Mouse (Mus musculus) cerebellum, adult 9-11 months (tissue): ENCODE data around the gene Nxn.
A peak's percentile ranks its signal among the peaks of the same experiment; 100 is the strongest.

Experiments
- DNase-seq: peaks from one replicate; pipeline ENCODE4 v3.0.0; 2022

Nxn gene

DNA sequence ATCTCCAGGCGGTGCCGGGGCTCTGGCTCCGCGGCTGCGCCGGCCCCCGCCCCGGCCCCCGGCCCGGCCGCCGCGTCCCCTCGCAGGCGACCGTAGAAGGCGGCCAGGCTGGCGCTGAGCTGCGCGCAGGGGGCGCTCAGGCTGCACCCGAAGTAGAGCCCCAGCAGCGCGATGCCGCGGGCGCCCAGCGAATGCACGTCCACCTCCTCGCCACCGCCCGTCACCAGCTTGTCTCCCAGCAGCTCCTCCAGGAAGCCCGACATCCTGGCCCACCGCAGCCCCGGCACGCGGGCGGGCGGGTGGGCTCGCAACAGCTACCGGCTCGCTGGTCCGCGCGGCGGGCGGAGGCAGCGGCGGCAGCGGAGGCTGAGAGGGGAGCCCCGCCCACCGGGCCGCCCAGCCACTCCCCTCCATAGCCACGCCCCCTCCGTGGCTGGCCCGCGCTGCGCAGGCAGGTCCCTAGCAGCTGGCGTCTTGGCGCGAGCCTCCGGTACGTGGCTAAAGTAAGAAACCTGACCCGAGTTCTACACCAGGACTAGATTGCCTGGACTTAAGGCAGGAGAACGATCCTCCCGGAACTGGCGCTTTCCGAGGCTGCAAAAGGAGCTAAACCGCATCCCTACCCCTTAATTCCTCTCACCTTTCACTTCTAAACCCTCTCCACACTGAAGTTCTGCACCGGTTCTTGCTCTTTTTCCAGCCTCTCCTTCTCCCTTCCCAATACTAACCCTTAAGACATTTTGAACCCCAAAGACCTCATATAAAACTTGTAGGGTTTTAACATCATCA lies at the start of gene Nxn:
Gene Nxn (minus strand): TSS at position 343 of the 789 bp plus-strand sequence.
- peak; percentile 93 for DNase-seq

DNA sequence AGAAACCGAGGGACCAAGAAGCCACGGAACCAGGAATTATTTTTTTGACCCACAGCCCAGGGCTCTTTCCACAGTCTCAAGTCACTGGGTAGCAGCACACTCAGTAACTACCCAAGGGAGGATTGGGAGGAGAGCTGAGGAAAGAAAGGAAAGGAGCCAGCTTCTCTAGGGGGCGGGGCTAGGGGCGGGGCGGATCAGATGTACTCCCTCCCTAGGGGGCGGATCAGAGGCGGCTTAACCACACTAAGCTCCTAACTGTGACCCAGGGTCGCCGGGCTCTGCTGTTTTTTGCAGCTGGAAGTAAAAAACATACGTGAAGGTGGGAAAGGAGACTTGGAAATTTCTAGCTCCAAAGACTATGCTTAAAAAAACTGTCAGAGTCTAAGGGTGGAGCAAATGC lies 47.3 kb upstream of the Nxn start:
- no peak for DNase-seq

DNA sequence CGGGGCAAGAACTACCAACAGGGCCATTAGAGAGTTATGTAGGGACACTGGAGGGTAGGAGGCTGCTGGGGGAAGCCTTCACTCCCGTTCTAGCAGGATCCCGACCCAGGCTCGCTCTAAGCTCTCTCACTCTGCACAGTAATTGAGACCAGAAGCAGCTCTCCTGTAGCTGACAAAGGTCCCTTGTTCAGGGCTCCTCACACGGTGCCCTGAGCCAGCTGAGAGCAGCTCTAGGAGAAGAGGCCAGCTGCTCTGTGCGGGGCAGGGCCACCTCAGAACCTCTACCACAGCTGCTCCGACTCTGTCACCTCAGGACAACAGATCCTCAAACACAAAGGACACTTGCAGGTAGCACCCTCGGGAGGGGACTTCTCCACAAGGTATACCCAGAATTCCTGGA lies 46.5 kb upstream of the Nxn start:
- no peak for DNase-seq

DNA sequence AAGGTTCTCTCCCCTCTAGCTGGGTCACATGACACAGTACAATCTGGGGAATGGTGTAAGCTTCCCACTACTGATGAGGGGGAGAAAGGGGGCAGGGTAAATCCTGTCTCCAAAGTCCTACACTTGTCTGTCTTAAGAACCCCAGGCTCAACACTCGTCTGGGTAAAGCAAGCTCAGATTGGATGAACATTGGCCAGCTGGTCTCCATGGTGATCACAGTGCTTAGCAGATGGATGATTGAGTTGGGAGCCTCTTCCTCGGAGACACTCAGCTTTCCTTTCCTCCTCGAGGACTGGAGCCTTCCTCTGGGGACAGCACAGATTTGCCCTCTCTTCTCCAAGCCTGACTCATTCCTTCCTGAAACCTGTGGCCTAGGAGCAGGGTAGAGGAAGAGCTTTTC lies 40.7 kb upstream of the Nxn start:
- DNase-seq, result no peak

DNA sequence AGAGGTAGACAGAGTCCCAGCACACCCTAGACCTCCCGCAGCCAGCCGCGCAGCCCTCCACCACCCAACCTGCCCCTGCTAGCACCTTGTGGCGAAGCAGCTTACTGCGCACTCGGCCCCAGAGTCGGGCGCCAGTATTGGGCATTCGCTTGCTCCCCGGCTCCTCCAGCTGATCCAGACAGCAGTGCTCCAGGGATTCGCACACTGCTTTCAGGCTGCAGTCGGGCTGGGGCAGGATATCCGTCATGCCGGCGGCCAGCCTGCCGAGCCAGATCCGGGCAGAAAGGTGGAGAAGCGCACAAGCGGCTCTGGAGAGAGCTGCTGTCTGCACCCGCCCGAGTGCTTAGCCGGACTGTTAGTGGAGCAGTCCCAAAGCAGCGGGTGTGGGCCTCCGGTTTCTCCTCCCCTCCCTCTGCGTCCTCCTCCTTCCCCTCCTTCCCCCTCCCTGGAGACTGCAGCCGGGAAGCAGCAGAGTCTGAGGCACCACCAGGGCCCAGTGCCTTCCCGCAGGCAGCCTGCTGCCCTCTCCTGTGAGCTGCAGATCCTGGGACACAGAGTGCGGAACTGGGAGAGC lies 38.0 kb upstream of the Nxn start:
- DNase-seq, result peak; percentile 52

DNA sequence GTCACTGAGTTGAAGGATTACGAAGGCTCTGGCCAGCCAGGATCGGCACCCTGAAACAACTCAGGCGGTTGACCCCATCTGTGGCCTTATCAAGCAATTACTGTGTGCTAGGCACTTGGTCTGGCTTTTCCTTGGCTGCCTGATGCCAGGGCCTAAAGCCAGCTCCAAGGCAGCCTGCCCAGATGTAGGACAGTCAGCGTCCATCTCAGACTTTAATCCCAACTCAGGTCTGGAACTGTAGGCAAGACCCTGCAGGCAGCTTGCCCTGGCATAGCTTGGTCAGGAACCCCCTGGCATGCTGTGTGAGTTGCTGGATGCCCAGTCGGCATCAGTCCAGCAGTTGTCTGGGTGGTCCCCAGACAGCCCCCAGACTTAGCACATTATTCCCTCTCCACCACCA lies 37.1 kb upstream of the Nxn start:
- no peak for DNase-seq

DNA sequence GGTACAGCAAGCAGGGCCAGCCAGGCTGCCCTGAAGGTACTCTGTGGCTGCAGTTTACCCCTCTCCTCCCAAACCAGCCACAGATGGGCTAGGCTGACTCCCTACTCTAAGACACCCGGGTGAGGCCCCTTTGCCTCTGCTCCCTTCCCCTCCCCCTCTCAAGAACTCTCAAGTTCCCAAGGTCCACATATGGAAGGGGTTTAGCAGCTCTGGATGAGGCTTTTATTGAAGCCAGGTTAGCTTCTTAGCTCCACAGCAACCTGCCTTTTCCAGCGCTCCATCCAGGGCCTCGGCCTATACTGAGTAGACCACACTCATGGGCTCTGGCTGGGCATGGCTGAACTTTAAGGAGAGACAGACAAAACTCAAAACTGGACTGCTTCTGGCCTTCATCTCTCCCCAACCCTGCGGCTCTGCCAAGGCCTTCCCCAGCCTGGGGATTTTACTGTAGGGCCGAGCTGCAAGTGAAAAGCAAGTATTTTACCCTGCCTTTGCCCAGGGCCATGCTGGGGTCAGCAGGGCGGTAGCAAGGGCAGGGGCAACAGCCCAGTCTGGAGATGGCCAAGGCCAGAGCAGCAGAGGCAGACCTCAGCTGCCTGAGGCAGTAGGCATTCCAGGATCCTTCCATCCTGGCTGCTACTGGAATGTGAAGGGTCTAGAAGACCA lies 31.2 kb upstream of the Nxn start:
- DNase-seq, result no peak

DNA sequence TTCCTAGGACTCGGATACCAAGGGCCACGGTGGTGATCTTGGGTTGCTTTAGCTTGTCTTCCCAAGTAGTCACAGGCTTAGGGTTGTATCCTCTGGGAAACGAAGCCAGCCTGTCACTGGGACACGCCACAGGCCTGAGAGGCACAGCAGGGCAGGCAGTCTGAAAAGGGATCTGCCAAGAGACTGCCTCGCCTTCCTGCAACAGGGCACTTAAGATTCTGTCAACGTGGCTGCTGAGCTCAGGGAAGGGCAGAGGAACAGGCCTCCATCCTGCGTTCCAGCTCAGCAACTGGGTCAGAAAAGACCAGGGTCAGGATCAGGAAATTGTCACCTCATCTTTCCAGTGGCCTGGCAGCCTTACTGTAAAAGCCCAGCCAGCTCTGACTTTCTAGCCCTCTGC lies 30.6 kb upstream of the Nxn start:
- no peak for DNase-seq

DNA sequence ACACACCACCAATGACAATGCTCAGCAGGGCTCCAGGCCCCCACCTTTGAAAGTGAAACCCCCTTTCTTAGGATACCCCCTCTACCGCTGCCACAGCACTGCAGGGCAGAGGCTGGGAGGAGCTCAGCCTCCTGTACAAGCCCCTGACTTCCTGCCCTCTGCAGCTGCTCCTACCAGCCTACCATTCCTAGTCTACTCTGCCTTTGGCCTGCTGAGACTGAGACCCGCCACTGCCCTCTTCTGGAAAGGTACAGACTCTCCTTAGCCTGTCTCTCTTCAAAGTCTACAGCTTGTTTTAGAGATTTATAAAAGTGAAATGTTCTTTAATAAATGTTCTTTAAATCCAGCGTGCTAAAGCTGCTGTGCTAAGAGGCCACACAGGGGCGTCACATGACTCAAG lies 30.1 kb upstream of the Nxn start:
- DNase-seq, result no peak

DNA sequence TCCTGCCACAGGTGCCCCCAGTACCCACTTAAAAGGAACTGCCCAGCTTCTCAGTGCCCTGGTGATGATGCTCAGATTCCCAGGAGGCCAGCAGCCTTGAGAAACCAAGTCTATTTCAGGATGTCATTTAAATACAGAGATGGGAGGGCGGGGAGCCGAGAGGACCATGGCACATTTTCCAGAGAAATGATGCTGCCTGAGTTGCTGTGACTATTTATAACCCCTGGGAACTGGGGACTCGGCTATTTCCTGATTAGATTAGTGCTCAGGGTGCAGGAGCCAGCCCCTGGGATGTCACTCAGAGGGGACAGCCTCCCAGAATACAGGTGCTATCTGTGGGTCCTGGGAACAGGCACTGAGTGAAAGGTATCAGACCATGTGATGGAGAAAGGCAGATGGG lies 28.8 kb upstream of the Nxn start:
- DNase-seq, result no peak

DNA sequence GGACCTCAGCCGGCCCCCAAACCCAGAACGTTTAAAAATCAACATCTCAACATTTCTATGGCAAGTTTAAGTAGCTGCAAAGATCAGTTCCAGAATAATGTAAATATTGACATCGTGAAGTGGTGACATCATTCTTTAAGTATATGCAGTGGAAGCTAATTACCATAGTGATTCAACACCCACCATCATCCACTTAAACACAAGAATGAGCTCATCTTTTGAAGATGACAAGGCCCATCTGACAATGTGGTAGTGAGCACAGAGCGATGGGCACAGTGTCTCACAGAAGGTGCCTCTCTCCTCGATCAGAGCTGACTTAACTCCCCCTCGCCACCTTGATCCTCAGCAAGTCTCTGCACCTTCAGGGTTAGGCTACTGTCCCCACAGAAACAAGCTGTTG lies 26.8 kb upstream of the Nxn start:
- no peak for DNase-seq

DNA sequence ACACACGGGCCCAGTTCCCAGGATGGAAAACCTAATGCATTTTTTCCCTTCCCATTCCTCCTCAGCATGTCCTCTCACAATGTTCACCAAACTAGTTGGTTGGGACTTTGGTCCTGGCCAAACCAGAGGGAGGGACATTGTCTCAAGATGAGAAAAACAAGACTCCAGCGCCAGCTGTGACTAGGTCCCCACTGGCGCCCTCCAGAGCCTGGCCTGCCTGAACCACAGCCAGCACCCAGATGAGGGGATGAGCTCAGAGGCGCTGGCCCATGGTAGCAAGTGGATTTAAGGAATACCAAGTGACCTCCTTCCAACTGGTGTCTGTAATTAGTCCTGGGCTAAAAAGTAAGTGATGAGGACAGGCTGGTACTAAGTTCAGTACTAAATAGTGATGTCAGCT lies 22.0 kb upstream of the Nxn start:
- DNase-seq, result no peak

DNA sequence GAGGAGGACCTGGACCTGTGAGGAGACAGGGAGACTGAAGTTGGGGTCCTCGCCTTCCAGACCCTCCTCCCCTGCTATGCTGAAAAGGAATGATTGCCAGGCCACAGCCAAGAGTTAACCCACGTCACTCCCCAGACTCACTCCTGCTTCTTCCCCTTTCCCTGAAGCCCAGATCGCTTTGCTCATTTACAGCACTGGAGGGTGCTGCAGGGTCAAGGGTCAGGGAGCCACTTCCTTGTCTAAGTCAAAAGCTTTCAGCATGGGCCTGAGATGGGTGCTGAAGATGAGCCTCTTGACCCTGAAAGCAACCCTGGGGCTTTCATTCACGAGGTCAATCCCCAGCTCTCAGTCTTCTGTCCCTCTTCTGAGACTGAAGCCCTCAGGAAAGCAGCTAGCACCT lies 20.2 kb upstream of the Nxn start:
- DNase-seq, result no peak

DNA sequence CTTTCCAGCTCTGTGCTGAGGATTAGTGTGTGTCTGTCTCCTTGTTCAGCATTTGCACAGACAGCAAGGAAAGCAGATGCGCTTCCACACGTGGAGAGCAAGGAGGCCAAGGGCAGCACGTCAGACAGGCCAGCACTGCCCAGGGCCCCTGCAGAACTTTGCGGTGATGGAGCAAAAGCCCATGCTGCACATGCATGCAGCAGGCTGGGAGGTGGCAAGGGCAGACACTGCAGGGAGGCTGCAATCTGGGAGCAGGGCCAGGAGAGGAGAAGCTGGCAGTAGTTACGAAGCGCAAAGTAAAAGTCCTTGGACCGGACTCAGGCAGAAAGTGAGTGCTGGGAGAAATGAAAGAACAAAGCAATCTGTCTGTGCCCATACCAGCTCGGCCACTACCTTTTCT lies 19.5 kb upstream of the Nxn start:
- DNase-seq, result peak; percentile 67

DNA sequence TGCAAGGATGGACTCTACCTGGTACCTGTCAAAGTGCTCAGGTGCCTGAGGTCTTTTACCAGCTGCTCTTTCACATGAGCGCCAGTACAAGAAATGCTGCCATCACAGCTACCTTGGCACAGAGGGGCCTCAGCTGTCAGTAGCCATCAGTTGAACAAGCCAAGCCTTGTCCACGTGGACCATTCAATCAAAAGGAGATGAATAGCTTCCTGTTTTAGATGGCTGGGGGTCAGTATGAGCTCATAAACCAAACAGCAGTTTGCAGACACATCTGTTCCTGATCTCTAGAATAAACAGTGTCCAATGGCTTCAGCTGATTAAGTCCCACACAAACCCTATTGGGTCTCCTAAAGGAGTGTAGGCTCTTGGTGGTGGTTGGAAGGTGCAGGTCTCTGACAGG lies 17.0 kb upstream of the Nxn start:
- DNase-seq, result no peak

DNA sequence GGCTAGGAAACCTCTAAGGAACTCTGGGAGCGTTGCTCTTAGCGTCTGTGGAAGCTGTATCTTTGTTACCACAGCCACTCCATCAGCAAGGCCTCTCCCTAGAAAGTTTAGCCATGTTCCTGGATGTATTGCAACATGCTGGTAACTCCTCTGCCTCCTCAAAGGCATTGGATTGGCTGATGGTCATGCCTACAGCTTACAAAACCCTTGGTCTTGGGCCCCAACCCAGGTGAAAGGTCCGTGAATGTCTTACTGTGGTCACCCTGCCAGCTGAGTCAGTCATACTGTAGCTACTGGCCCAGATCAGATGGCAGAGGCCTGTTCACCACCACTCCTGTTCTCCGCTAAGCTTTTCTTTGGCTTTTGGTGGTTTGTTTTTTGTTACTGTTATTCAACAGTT lies 16.1 kb upstream of the Nxn start:
- no peak for DNase-seq

DNA sequence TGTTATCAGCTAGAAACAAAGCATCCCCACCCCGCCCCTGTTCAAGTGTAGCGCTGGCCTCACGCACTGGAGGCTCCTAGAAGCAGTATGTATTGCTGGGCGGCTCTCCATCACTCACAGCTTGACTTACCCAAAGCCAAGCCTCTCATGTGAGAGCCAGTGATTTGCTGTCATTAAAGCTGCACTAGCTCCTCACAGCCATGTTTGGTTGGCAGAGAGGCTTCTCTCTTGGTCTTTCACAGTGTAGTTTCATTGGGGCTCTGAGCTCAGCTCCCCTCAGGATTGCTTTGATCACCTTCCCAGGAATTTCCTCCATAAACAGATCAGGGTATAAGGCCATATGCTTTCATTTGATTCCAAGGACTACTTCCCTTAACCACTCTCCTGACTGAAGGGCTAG lies 14.3 kb upstream of the Nxn start:
- no peak for DNase-seq

DNA sequence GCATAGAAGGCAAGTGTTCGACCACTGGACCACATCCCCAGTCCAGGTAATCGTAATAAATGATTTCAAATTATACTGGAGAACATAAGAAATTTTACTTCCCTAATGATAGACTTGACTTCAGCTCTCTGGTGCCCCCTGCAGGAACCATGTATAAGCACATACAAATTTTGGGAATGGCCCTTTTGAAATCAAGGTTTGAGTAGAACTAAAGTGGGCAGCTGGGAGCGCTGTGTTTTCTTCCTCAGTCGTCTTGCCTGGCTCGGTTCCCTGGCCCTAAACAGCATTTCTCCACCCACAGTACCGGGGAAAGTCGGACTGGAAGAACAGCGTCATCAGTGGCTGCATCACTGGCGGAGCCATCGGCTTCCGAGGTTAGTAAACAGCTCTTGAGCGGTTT lies 11.9 kb upstream of the Nxn start:
- DNase-seq, result no peak

DNA sequence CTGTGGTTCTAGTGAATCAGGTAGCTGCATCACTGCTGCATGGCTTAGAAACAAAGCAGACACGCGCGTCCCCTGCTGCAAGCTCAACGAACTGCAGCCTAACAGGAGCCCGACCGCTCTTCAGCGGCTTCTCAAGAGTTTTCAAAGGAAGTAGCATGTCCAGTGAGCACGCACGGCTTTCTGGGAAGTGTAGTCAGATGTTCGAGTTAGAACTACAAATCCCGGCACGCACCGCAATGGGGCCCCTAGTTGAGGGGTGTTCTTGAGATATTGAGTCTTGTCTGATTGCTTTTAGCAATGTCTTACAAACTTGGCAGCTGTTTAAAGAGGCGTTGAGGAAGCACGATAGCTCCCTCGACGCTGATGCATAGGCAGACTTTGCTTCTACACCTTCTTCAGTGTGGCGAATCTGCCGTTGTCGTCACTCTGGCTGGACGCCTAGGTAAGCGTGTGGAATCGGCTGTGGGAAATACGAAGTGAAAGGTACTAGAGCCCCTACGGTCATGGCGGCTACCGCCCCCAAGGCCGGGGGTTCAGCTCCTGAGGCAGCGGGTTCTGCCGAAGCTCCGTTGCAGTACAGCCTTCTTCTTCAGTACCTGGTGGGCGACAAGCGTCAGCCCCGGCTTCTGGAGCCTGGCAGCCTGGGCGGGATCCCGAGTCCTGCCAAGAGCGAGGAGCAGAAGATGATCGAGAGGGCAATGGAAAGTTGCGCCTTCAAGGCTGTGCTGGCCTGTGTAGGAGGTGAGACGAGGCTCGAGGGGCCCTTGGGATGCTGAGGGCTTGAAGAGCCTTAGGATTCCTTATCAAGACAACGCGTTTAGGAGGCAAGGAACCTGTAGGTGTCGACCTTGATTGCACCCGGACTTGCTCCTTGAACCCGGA lies 8.0 kb upstream of the Nxn start, which contains the start of gene Timm22:
Gene Timm22 (plus strand): TSS at position 251 of the 882 bp plus-strand sequence.
- DNase-seq, result peak; percentile 98

DNA sequence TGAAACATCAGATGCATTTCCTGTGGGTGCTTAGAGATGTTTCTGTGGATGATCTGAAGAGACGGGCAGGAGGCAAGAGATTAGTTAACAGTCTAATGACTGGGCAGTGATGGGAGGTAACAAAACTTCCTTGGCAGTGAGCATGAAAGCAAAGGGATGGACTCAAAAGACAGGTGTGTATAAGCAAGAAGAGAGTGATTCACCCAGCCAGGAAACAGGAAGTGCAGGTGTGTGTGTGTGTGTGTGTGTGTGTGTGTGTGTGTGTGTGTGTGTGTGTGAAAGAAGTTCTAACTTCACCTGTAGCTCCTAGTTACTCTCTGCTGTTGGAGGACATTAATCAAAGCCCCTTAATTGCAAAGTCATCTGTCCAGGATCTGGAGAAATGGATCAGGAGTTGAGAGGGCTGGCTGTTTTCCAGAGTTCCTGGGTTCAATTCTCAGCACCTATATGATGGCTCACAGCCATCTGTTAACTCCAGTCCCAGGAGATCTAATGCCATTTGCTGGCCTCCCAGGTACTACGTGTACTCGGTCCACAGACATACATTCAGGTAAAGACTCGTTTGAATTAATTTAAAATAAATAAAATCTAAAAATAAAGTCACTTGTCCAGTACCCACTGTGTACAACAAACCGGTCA lies 6.8 kb upstream of the Nxn start:
- DNase-seq, result peak; percentile 55

DNA sequence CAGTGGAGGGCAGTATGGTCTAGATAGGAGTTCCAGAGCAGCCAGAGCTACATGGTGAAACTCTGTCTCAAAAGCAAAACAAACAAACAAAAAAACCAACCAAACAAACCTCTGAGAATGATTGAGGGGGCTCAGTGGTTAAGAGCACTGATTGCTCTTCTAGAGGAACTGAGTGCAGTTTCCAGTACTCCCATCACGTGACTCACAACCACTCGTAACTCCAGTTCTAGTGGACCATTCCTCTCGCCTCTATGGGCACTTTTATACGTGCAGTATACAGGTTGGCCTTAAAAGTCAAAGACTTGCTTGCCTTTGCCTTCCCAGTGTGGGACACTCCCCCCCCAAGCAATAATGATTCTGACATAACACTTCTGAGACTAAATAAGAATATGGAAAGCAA lies 6.2 kb upstream of the Nxn start:
- no peak for DNase-seq

DNA sequence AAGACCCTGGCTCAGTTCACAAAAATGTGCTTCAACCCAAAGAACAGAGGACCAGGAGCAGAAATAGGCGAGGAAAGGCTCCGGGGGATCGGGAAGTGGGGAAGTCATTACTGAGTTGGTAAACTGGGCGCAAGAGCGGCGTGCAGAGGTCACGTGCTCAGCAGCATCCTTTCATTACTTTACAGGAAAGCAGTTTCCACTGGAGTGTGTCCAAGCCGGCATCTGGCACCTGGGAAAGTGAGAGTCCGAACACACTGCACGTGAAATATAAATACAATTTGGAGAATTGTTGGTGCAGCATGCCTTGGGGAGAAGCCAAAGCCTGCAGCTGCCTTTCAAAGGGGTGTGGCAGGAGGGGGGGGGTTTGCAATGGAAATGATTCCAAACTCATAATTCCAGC lies 2.5 kb upstream of the Nxn start:
- DNase-seq, result no peak
